Mouse (Mus musculus): ENCODE results near the gene Pax1.
A peak's percentile ranks its signal among the peaks of the same experiment; 100 is the strongest.

The Pax1 gene

DNA sequence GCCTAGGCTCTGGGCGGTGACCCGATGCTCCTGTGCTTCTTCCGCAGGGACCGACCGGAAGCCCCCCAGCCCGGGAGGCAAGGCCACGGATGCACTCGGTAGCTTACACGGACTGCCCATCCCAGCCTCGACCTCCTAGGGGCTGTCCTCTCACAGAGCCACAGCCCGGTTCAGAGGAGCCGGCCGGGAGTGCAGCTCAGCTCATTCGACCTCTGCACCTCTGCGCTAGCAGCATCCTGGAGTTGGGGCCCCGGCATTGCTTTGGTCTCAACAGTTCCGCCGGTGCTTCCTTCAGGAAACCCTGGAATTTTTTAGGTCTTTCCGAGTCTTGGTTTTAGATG, 11.9 kb downstream of the Pax1 start:
- no peak for DNase-seq

DNA sequence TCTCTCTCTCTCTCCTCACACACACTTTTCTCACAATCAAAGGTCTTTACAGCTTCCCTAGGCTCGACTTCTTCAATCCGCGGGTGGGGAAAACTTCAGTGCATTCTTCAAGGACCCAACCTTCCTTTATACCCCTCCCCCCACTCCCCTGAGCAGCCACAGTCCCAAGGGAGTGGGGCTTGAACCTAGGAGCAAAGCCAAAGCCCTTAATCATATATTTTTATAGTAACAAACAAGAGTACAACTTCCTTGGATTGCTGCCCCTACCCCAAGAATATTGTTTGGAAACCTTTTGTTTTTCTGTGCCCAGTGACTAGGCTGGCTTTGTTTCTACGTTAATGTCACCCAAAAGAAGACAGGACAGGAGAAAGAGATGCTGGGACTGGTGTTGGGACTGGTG, 12.5 kb downstream of the Pax1 start:
- no peak for DNase-seq

DNA sequence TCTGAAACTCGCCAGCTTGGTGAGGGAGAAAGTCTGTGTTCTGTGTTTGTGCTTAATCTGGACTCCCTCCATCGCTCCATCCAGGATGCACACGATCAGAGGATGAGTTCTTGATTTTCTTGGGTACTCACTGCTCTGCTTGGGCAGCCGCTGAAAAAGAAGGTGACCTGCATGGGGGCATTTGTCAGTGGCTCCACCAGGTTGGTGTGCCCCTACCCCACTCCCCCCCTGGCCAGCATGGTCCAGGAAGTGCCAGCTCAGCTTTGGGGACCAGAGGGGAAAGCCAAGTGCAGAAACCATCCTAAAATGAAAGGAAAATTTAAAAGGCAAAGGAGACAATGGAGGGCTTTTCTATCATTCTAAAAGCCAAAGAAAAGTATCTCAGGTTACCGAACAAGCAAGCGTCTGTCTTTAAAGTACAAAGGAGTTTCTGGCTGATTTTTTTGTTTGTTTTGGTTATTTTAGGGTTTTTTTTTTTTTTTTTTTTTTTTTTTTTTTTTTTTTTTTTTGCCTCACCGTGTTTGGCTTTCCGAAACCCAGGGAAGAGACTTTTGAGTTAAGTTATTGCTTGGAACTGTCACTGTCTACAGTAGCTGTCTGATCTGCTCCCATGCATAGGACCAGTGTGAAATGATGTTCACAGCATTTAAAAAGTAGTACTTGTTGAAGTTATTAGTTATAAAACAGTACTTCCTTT, 13.4 kb downstream of the Pax1 start:
- DNase-seq: no peak

GRCm38 (mm10) chr2:147378934-147379333, 17.2 kb downstream of the Pax1 start:
- peak; percentile 23 for DNase-seq

- no peak for DNase-seq
Measured at GRCm38 (mm10) chr2:147383373-147383772, 21.6 kb downstream of the Pax1 start.

GRCm38 (mm10) chr2:147386949-147387348, 25.2 kb downstream of the Pax1 start:
- no peak for DNase-seq

GRCm38 (mm10) chr2:147409323-147409722, 47.6 kb downstream of the Pax1 start:
- no peak for DNase-seq

DNA sequence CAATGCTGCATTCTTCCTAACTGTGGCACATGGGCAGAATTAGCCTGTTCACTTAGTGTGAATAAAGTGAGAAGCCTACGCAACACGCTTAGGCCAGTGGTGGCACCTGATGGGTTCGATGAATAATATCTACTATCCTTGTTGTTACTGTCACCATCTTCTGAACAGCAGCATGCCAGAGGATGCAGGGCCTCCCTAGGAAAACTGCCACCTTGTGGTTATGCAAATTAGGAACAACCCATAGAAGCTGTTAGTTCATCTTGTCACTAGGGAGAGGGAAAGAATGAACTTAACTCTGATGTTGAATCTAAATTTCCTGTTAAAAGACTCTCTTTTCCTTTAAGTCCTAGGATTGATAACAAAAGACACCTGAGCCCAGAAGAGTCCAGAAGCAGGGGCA, 53.3 kb downstream of the Pax1 start:
- DNase-seq: no peak

DNA sequence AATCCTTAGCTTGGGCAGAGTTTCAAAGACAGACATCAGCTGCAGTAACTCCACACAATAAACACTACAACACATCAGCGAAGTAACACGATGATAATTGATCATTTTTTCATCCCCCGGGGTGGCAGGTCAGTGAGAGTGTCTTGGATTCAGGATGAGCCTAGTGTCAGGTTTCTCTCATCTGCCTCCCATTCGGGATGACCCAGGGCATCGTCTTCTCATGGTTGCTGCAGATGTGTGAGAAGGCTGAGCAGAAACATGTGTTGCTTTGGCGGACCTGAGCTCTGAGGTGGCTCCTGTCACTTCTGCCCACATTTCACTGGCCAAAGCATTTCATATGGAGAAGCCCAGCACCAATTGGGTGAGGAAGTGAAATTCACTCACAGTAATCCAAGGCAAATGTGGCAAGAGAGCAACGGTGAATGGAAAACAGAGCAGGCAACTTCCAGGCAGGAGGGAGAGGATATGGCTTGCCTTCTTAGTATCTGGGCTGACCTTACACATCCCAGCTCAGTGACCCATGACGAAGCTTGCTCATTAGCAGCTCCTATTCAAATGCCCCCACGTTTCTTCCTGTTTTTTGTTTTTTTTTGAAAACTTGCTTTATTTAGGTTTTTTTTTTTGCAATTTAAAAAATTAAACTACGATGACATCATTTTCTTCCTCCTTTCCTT, 63.0 kb downstream of the Pax1 start:
- DNase-seq: no peak

DNA sequence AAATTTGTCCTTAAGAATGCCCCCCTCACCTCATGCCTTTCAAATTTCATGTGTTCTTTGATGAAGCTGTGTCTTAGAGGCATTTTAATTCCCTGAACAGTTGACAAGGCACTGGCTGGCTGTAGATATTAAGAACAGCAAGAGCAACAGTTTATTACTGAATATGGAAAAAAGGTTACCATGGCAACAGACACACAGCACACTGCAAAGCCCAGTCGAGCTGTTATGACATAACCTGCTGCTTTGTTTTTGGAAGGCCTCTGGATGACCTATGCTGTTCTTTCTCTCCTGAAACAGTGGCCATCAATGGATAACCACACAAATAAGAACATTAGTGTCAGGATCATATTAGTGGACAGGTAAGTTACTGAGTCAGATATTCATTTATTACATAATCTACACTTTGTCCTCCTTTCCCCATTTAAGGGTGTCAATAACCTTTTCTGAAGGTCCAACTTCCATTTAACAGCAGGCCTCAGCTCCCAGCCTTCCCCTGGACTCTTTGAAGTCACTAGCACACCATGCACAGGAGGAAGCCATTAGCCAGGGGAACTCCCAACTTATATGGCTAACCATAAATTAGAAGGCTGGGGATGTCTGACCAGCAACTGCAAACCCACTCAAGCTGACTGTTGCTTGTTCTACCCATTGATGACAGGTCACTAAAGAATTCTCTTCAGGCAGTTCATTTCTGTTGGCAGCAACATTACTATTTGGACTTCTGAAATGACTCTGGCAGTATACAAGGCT, 68.1 kb downstream of the Pax1 start:
- no peak for DNase-seq

- DNase-seq: no peak
Measured at GRCm38 (mm10) chr2:147433120-147433519, 71.4 kb downstream of the Pax1 start.

Data from layer of hippocampus, adult 9-11 months (tissue).